Mouse (Mus musculus) heart, adult 2 months (tissue): ENCODE data around the gene Slc25a5.

Experiments used
- CTCF ChIP-seq: fragments of 200-600 bp; IDR thresholded peaks from 2 replicates; pipeline ENCODE4 v1.8.1; 2022; ENCODE audit warnings: antibody characterized with exemption, mild to moderate bottlenecking, moderate library complexity
- EP300 ChIP-seq: fragments of 200-500 bp; IDR thresholded peaks from 2 replicates; pipeline ENCODE4 v1.6.1; 2011; ENCODE audit warnings: low read depth, low read length, control low read depth; ENCODE audit not compliant: insufficient read depth

DNA sequence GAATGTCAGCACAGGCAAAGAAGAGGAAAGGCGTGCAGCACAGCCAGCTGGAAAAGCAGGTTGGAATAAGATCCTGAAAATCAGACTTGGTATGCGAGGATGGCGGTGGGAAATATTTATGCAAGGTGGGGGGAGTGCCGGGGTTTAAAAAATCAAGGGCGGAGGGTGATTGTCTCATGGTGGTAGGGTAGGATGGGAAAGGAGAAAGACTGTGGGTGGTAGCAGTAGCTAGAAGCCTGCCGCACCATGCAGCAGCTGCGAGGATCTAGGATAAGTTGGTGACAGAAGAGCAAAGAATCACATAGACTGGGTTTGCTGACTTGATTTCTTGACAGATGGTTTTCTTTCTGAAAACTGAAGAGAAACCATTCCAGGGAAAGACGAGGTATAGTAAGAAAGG lies 48.7 kb upstream of the Slc25a5 start:
- TF ChIP-seq CTCF (no peak), EP300 (no peak)
